Mouse (Mus musculus) bone marrow macrophage, adult 2 months (primary cell): ENCODE results near the gene Flad1.

Source experiments
- CTCF ChIP-seq: IDR thresholded peaks from 2 replicates; pipeline ENCODE4 v1.5.1; 2012; ENCODE audit warnings: low read depth, mild to moderate bottlenecking, low read length, moderate library complexity
- POLR2A ChIP-seq: IDR thresholded peaks from 2 replicates; pipeline ENCODE4 v1.6.1; 2012; ENCODE audit warnings: mild to moderate bottlenecking, low read depth, low read length, borderline replicate concordance

- TF ChIP-seq POLR2A (no peak), CTCF (no peak)
Measured at GRCm38 (mm10) chr3:89390699-89391662, 20.7 kb downstream of the Flad1 start.
